Comparison of ENCODE assay signal across 8 mouse cellular contexts in genomic region chr1:136696077-136696641, GRCm38 (mm10).
A peak's percentile ranks its signal among the peaks of the same experiment; 100 is the strongest.
DNase-seq lines count a peak whose midpoint lies in the region; ATAC-seq lines count a peak whose summit lies in the region.

No protein-coding gene starts in this region.

- H3K36me3 ChIP-seq in forebrain, embryonic 13.5 days (ENCODE audit: poor library complexity, severe bottlenecking), result no peaks in the 10 kb centered on the region
- H3K36me3 ChIP-seq in lung, embryonic 15.5 days, result no peaks in the 10 kb centered on the region

- WGBS in forebrain, embryonic 13.5 days, result 13% methylated on average over 19 of the region's 19 CpGs
- 8% methylated on average over 19 of the region's 19 CpGs for WGBS in lung, embryonic 15.5 days

- DNase-seq in gastrocnemius, adult 18-20 months (ENCODE audit: low spot score), result peak; percentile 19
- no peak for DNase-seq in gastrocnemius, postnatal 4 days (ENCODE audit: low spot score in 2 of 2)
- DNase-seq in kidney, adult 18-20 months, result peak; percentile 33
- DNase-seq in thymus, postnatal 36 days, result no peak
- no peak for DNase-seq in thymus, postnatal 0 days (ENCODE audit: low spot score)
- DNase-seq in layer of hippocampus, postnatal 14 days (ENCODE audit: low spot score in 2 of 2), result no peak

- H3K4me3 ChIP-seq in forebrain, embryonic 13.5 days, result peak overlapping the region; percentile 24
- no peak overlapping the region for H3K4me3 ChIP-seq in lung, embryonic 15.5 days

- ATAC-seq in forebrain, embryonic 13.5 days, result no peak
- no peak for ATAC-seq in lung, embryonic 15.5 days (ENCODE audit: borderline replicate concordance, extremely low read depth, low FRiP score, low TSS enrichment)

- H3K9me3 ChIP-seq in forebrain, embryonic 13.5 days (replicated peaks), result no peaks in the 10 kb centered on the region
- no peaks in the 10 kb centered on the region for H3K9me3 ChIP-seq in lung, embryonic 15.5 days

- H3K27me3 ChIP-seq in forebrain, embryonic 13.5 days, result no peaks in the 10 kb centered on the region; the same call in 1 of the 2 replicates
- H3K27me3 ChIP-seq in lung, embryonic 15.5 days, result no peaks in the 10 kb centered on the region

- H3K4me1 ChIP-seq in forebrain, embryonic 13.5 days, result peaks cover 7% of the 10 kb centered on the region; the same call in 1 of the 2 replicates
- H3K4me1 ChIP-seq in lung, embryonic 15.5 days, result peaks cover 40% of the 10 kb centered on the region

- H3K9ac ChIP-seq in forebrain, embryonic 13.5 days, result no peak overlapping the region
- no peak overlapping the region for H3K9ac ChIP-seq in lung, embryonic 15.5 days

- peak overlapping the region; percentile 54 for H3K4me2 ChIP-seq in forebrain, embryonic 13.5 days
- peak overlapping the region; percentile 43 for H3K4me2 ChIP-seq in lung, embryonic 15.5 days

- H3K27ac ChIP-seq in forebrain, embryonic 13.5 days, result no peak overlapping the region
- peak overlapping the region; percentile 65 for H3K27ac ChIP-seq in lung, embryonic 15.5 days

Comparison
In these comparisons a context has a peak if more than half of its experiments do, and no peak if none do; other contexts are left out.
1. DNase-seq: peak in gastrocnemius, adult 18-20 months (single experiment) and kidney, adult 18-20 months (single experiment); none in gastrocnemius, postnatal 4 days (0 of 2), thymus, postnatal 36 days (0 of 2), thymus, postnatal 0 days (single experiment) and layer of hippocampus, postnatal 14 days (0 of 2).